Mouse (Mus musculus) liver, postnatal 0 days (tissue): Measurements from ENCODE around the gene Pomt2.

Experiments
- CTCF ChIP-seq: sonication (generic); IDR thresholded peaks from 2 replicates; pipeline ENCODE4 v1.5.1; 2016; ENCODE audit warnings: antibody characterized with exemption, low read depth
- EP300 ChIP-seq: IDR thresholded peaks from 2 replicates; pipeline ENCODE4 v1.6.1; 2016; ENCODE audit warnings: antibody characterized with exemption, low read depth, mild to moderate bottlenecking

DNA sequence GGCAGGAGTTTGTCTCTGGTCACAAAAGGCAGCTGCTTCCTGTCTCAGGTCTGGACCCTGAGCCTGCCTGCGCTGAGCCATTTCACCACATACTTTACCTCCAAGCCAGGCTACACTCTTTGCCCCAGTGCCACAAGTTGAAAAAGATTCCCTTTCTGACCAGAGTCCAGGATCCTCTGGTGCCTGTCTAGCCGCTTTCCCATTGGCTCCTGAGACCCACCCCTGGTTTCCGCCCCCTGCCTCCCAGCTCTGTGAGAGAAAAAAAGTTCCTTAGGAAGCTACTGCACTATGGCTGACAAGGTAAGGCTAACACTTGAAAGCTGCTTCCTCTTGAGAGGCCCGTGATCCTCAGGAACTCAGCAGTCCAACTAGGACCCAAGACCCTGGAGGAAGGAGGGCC is 9.6 kb upstream of the Pomt2 start:
- no peak for TF ChIP-seq CTCF
- TF ChIP-seq EP300, result peak; percentile 89
